Mouse (Mus musculus) spleen, postnatal 10 days (tissue): ENCODE data around the gene Gzmd.

Experiments used
- DNase-seq, 2 experiments: peaks; one replicate each; pipeline ENCODE4 v3.0.0; 2021 to 2022; ENCODE audit warnings: low spot score in 2 of 2

Gzmd gene

DNA sequence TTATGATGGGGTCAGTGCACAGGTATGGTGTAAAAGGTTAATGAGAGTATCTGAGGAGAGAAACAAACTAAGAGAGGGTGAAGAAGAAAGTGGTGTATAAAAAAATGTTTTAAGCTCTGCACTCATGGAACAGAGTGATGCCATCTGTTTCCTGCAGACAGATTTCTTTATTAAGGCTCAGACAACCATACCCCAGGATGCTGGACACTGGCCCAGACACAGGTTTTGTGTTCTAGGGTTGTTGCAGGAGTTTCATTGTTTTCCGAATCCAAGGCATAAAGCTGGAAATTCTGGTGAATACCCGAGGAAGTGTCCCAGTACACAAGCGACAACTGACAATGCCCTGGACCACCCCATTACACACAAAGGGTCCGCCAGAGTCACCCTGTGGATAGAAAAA lies 50.4 kb downstream of the Gzmd start:
- no peak for DNase-seq
